Comparison of ENCODE assay signal across 17 mouse cellular contexts in the genomic region with DNA sequence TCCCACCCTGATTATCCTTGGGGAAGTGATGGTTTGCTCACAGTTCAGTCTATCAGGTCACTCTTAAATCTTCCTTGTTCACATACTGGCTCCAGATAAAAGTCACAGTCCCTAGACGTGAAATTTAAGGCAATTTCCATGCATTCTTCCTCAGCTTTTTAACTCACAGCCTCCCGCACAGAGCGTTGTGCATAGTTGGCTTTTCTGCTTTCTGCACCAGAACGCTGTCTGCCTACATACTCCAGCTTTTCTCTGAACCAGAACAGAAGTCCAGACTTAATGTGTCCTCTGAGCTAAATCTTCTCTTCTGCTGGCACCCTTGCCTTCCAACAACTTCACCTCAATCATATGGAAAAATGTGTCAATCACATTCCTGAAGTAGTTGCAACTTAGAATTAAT.
DNase-seq lines count a peak whose midpoint lies in the region; ATAC-seq lines count a peak whose summit lies in the region.
"Had no signal": no experiment of that assay in that cellular context is flagged by ENCODE, and none has a peak within 500 bp of the region (broad histone marks: within the 10 kb centered on the region; RNA-seq: fewer than 3 reads in every experiment).

No protein-coding gene starts in this region.

- ATAC-seq in frontal cortex, adult (ENCODE audit: low TSS enrichment) = peak; percentile 72; the same call in 1 of the 2 replicates
- ATAC-seq: forebrain, embryonic 16.5 days had no signal

- no peak for DNase-seq in frontal cortex, postnatal 25 days (ENCODE audit: low spot score in 2 of 2)
- peak; percentile 25 for DNase-seq in layer of hippocampus, adult 9-11 months
- no peak for DNase-seq in layer of hippocampus, adult 11-12 months (ENCODE audit: low spot score)
- peak; percentile 46 for DNase-seq in right cerebral cortex, adult 18-20 months
- DNase-seq in right cerebral cortex, postnatal 4 days = no peak
- peak; percentile 12 to 43 for DNase-seq in right cerebral cortex, postnatal 36 days (ENCODE audit: low spot score in 2 of 2)
- DNase-seq in urinary bladder, postnatal 14 days (ENCODE audit: low spot score) = no peak
- DNase-seq: adrenal gland, postnatal 10 days; cerebellum, adult 11 months; cerebellum, adult 8-10 months; embryo, embryonic 11 days; gastrocnemius, adult 2 months; gastrocnemius, postnatal 36 days; heart, adult 11 months; heart, postnatal 36 days had no signal

Comparison
In these comparisons a context has a peak if more than half of its experiments do, and no peak if none do; other contexts are left out.
1. DNase-seq: peak in layer of hippocampus, adult 9-11 months (single experiment), right cerebral cortex, adult 18-20 months (single experiment) and right cerebral cortex, postnatal 36 days (2 of 2); none in frontal cortex, postnatal 25 days (0 of 2), layer of hippocampus, adult 11-12 months (single experiment), right cerebral cortex, postnatal 4 days (single experiment) and urinary bladder, postnatal 14 days (single experiment).